Mouse (Mus musculus) intestine, embryonic 14.5 days (tissue): ENCODE results near the gene Dpep1. TPM values are rescaled to one million over a fixed set of nuclear protein-coding genes. Genes with fewer than 3 reads are reported as not detected.

Experiments used
- ATAC-seq: fragments of 200-750 bp; cut with Nextera tagmentation; replicated peaks from 2 replicates; pipeline ENCODE4 v1.8.0; 2017; ENCODE audit warnings: low read depth, moderate number of reproducible peaks, moderate TSS enrichment, moderate library complexity; ENCODE audit not compliant: low FRiP score, low TSS enrichment
- DNase-seq: peaks from one replicate; pipeline ENCODE4 v3.0.0-alpha.2; 2018; ENCODE audit warnings: low spot score
- H3K27ac ChIP-seq: fragments of 300-500 bp; sonication (generic); 2 replicates; pipeline ENCODE4 v1.5.1; 2014; ENCODE audit warnings: low read depth, mild to moderate bottlenecking, control low read depth
- H3K27me3 ChIP-seq: fragments of 300-500 bp; sonication (generic); replicated peaks from 2 replicates; pipeline ENCODE4 v1.6.1; 2014; ENCODE audit warnings: low read length, control low read depth; ENCODE audit not compliant: control insufficient read depth, insufficient read depth
- H3K36me3 ChIP-seq: fragments of 300-500 bp; sonication (generic); 2 replicates; pipeline ENCODE4 v1.6.1; 2014; ENCODE audit warnings: low read length, control low read depth; ENCODE audit not compliant: control insufficient read depth, insufficient read depth
- H3K4me1 ChIP-seq: fragments of 300-500 bp; sonication (generic); replicated peaks from 2 replicates; pipeline ENCODE4 v1.6.1; 2014; ENCODE audit warnings: low read length, control low read depth, mixed read lengths; ENCODE audit not compliant: control insufficient read depth, insufficient read depth
- H3K4me2 ChIP-seq: fragments of 300-500 bp; sonication (generic); 2 replicates; pipeline ENCODE4 v1.6.1; 2014; ENCODE audit warnings: low read length
- H3K4me3 ChIP-seq: fragments of 300-500 bp; sonication (generic); 2 replicates; pipeline ENCODE4 v1.5.1; 2014; ENCODE audit warnings: low read depth, low read length, control low read depth, mixed read lengths
- H3K9ac ChIP-seq: fragments of 300-500 bp; sonication (generic); 2 replicates; pipeline ENCODE4 v1.6.1; 2014; ENCODE audit warnings: mild to moderate bottlenecking, low read length
- H3K9me3 ChIP-seq: fragments of 300-500 bp; sonication (generic); 2 replicates; pipeline ENCODE4 v1.6.1; 2016; ENCODE audit warnings: low read length, control low read depth; ENCODE audit not compliant: control insufficient read depth
- WGBS: fragments of 180-500 bp; shearing (Covaris S2); extraction: QIAGEN DNeasy Blood & Tissue Kit; methylation state at CpG from one replicate; pipeline ENCODE4 v1.1.7; 2014; 5-methylcytosine and 5-hydroxymethylcytosine counted together
- polyA plus RNA-seq: library from polyadenylated mRNA; unstranded; fragments of >200 nt; fragmentation: Nextera tagmentation; extraction: Ambion mirVana; gene quantifications from 2 replicates; pipeline ENCODE4 v1.2.1, GENCODE M21; 2014

The Dpep1 gene
- polyA plus RNA-seq, 1 experiment from 2014 or later, result 0.28 TPM

DNA sequence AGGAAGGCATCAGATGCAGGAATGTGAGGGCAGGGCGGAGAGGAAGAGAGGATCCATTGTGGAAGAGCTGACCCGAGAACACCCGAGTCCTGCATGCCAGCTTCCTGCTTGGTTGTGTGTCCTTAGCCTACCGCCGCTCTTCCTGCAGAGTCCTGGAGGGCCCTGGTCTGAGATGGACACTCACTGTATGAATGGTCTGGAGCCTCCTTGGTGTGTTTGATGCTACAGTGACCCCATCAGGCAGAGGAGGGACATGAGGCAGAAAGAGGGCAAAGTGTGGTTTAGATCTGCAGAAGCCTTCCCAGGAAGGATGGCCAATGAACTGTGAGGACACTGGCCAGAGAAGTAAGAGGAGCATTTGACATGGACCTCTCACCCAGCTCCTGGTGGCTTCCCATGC lies 30.9 kb upstream of the Dpep1 start:
- H3K9ac ChIP-seq, result no peak overlapping the region
- H3K27ac ChIP-seq, result no peak overlapping the region
- no peaks in the 10 kb centered on the region for H3K36me3 ChIP-seq
- WGBS, result 69% methylated on average over 5 of the region's 5 CpGs
- no peak overlapping the region for H3K4me2 ChIP-seq
- no peak for ATAC-seq
- no peaks in the 10 kb centered on the region for H3K27me3 ChIP-seq
- peaks cover 25% of the 10 kb centered on the region for H3K4me1 ChIP-seq
- no peak for DNase-seq
- H3K4me3 ChIP-seq, result no peak overlapping the region
- no peaks in the 10 kb centered on the region for H3K9me3 ChIP-seq

GRCm38 (mm10) chr8:123156070-123156773 lies 29.8 kb upstream of the Dpep1 start:
- H3K4me3 ChIP-seq, result no peak overlapping the region
- H3K4me1 ChIP-seq, result peaks cover 22% of the 10 kb centered on the region
- no peak overlapping the region for H3K4me2 ChIP-seq
- H3K27ac ChIP-seq, result no peak overlapping the region
- DNase-seq (no peak), ATAC-seq (0 out of 2 replicates have a peak, but pooled peaks have one; percentile 48)
- no peaks in the 10 kb centered on the region for H3K9me3 ChIP-seq
- WGBS, result 60% methylated on average over 9 of the region's 9 CpGs
- H3K27me3 ChIP-seq, result no peaks in the 10 kb centered on the region
- no peak overlapping the region for H3K9ac ChIP-seq
- H3K36me3 ChIP-seq, result no peaks in the 10 kb centered on the region

DNA sequence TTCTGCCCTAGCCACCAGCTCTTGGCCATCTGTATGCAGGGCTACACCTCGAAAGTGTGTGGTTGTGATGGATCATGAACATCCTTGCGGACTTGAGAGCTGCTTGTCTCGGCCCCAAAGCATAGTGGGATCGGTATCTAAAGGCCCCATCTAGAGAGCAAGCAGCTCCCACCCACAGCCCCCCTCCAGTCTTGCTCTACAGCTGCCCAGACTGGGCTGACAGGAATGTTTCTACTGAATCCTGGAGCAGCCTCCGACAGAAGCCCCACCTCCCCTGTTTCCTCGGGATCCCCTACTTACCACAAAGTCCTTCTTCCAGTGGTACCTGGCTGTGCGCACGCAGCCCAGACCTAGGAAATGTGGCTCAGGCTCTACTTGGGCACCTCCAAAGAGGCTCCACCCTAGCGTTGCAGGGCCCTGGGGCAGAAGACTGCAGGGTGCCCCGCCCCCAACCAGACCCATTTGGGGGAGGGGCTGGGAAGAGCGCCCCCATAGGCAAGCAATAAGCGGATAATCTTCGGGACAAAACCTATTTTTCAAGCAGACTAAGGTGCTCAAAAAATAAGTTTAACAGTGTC lies 28.1 kb upstream of the Dpep1 start, which contains the start of gene Sult5a1:
TSS of gene Sult5a1 (minus strand) at position 428 of the 578 bp plus-strand sequence.
- no peaks in the 10 kb centered on the region for H3K27me3 ChIP-seq
- ATAC-seq, result peak; percentile 67; the same call in 1 of the 2 replicates
- no peaks in the 10 kb centered on the region for H3K36me3 ChIP-seq
- H3K27ac ChIP-seq, result no peak within 1 kb of the TSS; the same call in 1 of the 2 replicates
- H3K9me3 ChIP-seq, result no peaks in the 10 kb centered on the region
- H3K9ac ChIP-seq, result 0 out of 2 replicates have a peak within 1 kb of the TSS, but pooled peaks have one; percentile 22
- WGBS, result 20% methylated on average over 13 of the region's 13 CpGs
- DNase-seq, result peak; percentile 65
- peak within 1 kb of the TSS; percentile 39 for H3K4me2 ChIP-seq
- H3K4me3 ChIP-seq, result peak within 1 kb of the TSS; percentile 16
- peaks cover 20% of the 10 kb centered on the region; the same call in 1 of the 2 replicates for H3K4me1 ChIP-seq

DNA sequence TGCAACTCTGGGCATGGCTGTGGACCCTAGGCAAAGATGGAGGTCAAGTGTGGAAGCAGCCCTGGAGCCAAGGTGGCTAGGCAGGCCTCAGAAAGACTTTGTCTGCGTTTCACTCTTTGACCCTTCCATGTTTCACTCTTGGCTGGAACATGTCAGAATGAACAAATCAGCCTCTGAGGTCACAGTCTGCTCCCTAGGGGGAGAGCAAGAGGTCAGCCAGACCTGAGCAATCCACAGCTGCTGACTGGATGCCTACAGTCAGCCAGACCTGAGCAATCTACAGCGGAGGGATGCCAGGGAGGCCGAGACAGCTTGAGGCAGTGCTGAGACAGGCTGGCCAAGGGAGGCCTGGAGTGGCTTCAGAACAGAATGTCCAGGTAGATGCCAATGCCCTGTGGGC lies 4.7 kb upstream of the Dpep1 start:
- Histone ChIP-seq H3K27ac (no peak overlapping the region), H3K9ac (no peak overlapping the region), H3K9me3 (no peaks in the 10 kb centered on the region), H3K4me1 (peaks cover 10% of the 10 kb centered on the region), H3K27me3 (no peaks in the 10 kb centered on the region), H3K4me2 (no peak overlapping the region), H3K4me3 (no peak overlapping the region), H3K36me3 (no peaks in the 10 kb centered on the region)
- no peak for DNase-seq
- 53% methylated on average over 3 of the region's 3 CpGs for WGBS
- ATAC-seq, result no peak

- no peak overlapping the region for H3K9ac ChIP-seq
These were observed 2.0 kb downstream of the Dpep1 start for GRCm38 (mm10) chr8:123188006-123188405.

GRCm38 (mm10) chr8:123188841-123189240 lies 2.8 kb downstream of the Dpep1 start:
- Histone ChIP-seq H3K4me3 (no peak overlapping the region), H3K27me3 (no peaks in the 10 kb centered on the region), H3K4me2 (no peak overlapping the region), H3K9me3 (no peaks in the 10 kb centered on the region), H3K4me1 (peaks cover 11% of the 10 kb centered on the region), H3K27ac (no peak overlapping the region), H3K9ac (no peak overlapping the region), H3K36me3 (no peaks in the 10 kb centered on the region)
- WGBS, result 72% methylated on average over 7 of the region's 7 CpGs
- ATAC-seq (no peak), DNase-seq (no peak)

More at GRCm38 (mm10) chr8:123188006-123188405, 2.0 kb downstream of the Dpep1 start:
- no peak for ATAC-seq
- no peaks in the 10 kb centered on the region for H3K9me3 ChIP-seq
- H3K4me2 ChIP-seq, result no peak overlapping the region
- WGBS, result 89% methylated on average over 2 of the region's 2 CpGs
- H3K36me3 ChIP-seq, result no peaks in the 10 kb centered on the region
- no peak for DNase-seq
- H3K27ac ChIP-seq, result no peak overlapping the region
- no peak overlapping the region for H3K4me3 ChIP-seq
- no peaks in the 10 kb centered on the region for H3K27me3 ChIP-seq
- H3K4me1 ChIP-seq, result peaks cover 11% of the 10 kb centered on the region

- Histone ChIP-seq H3K36me3 (no peaks in the 10 kb centered on the region), H3K4me2 (peak overlapping the region; percentile 12; the same call in 1 of the 2 replicates), H3K4me3 (no peak overlapping the region), H3K9ac (0 out of 2 replicates have a peak overlapping the region, but pooled peaks have one; percentile 22), H3K27ac (no peak overlapping the region), H3K9me3 (no peaks in the 10 kb centered on the region), H3K27me3 (no peaks in the 10 kb centered on the region), H3K4me1 (peaks cover 9% of the 10 kb centered on the region)
- DNase-seq (peak; percentile 90), ATAC-seq (no peak; the same call in 1 of the 2 replicates)
- 3% methylated on average over 9 of the region's 9 CpGs for WGBS
These were observed 4.6 kb downstream of the Dpep1 start for GRCm38 (mm10) chr8:123190678-123191077.

DNA sequence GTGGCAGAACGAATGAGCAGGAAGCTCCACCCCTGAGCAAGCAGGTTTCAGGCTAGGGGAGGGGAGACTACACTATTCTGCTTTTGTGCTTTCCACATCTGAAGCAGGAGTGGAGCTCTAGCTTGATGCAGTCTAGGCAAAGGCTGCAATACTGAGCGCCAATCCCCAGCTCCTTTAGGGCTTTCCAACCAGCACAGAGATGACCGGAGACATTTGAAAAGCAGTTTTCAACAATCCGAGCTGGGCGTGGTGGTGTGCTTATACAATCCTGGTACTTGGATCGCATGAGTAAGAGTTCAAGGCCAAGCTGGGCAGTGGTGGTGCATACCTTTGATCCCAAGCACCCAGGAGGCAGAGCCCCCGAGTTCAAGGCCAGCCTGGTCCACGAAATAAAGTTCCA lies 5.9 kb downstream of the Dpep1 start:
- Histone ChIP-seq H3K27me3 (no peaks in the 10 kb centered on the region), H3K4me1 (no peaks in the 10 kb centered on the region), H3K4me2 (no peak overlapping the region), H3K4me3 (no peak overlapping the region), H3K27ac (no peak overlapping the region), H3K36me3 (no peaks in the 10 kb centered on the region), H3K9me3 (no peaks in the 10 kb centered on the region), H3K9ac (no peak overlapping the region)
- ATAC-seq (no peak), DNase-seq (peak; percentile 54)
- WGBS, result 57% methylated on average over 7 of the region's 8 CpGs
